Mouse (Mus musculus): ENCODE data around the gene Rsl1d1. TPM values are rescaled to one million over a fixed set of nuclear protein-coding genes. Genes with fewer than 3 reads are reported as not detected.
A peak's percentile ranks its signal among the peaks of the same experiment; 100 is the strongest.
"Not testable (repeated sequence)": the region's sequence is repeated elsewhere in the genome, so short reads cannot be mapped to it uniquely, and the experiment has no call there.

The Rsl1d1 gene
- polyA plus RNA-seq, 1 experiment from 2014 or later = 144 TPM

DNA sequence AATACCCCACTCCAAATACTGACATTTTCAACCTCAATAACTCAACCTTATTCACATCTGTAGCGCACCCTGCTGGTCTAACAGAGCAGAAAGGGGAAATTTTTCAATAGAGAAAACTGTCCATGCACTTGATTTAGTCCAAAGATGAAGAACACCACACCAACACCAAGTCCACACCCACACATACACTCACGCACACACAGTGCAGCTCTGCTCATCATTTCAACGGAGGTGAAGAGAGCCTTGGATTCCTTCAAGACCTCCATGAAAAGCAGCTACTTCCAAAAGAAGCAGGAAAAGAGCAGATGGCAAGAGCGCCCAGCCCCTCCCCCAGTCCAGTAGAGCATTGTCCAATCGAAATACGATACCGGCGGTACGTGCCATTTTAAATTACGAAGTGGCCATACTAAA is 28.5 kb downstream of the Rsl1d1 start:
- WGBS = 8% methylated on average over 10 of the region's 10 CpGs
- no peaks in the 10 kb centered on the region for H3K27me3 ChIP-seq (ENCODE audit: control insufficient read depth, insufficient read depth, low read length)
- H3K9me3 ChIP-seq (replicated peaks; ENCODE audit: control insufficient read depth, low read length) = peaks cover 5% of the 10 kb centered on the region
- H3K4me1 ChIP-seq (ENCODE audit: control insufficient read depth, insufficient read depth, low read length) = peaks cover 11% of the 10 kb centered on the region
- peak overlapping the region; percentile 92 for H3K9ac ChIP-seq (ENCODE audit: low read length)
- peak overlapping the region; percentile 55; the same call in 1 of the 2 replicates for H3K27ac ChIP-seq (ENCODE audit: low read length)
- no peak for ATAC-seq (replicated peaks; ENCODE audit: extremely low read depth, insufficient read depth, low FRiP score)
- H3K4me2 ChIP-seq (ENCODE audit: low read depth, low read length) = peak overlapping the region; percentile 80
- peak overlapping the region; percentile 94 for H3K4me3 ChIP-seq (ENCODE audit: low read length)
- H3K36me3 ChIP-seq (ENCODE audit: control insufficient read depth, insufficient read depth) = no peaks in the 10 kb centered on the region

- H3K9ac ChIP-seq (ENCODE audit: low read length) = no peak overlapping the region
- peaks cover 9% of the 10 kb centered on the region; the same call in 1 of the 2 replicates for H3K4me1 ChIP-seq (ENCODE audit: control insufficient read depth, insufficient read depth, low read length)
- no peak for ATAC-seq (replicated peaks; ENCODE audit: extremely low read depth, insufficient read depth, low FRiP score)
- H3K4me3 ChIP-seq (ENCODE audit: low read length) = no peak overlapping the region
- no peaks in the 10 kb centered on the region for H3K36me3 ChIP-seq (ENCODE audit: control insufficient read depth, insufficient read depth)
- 87% methylated on average over 6 of the region's 6 CpGs for WGBS
- no peaks in the 10 kb centered on the region for H3K9me3 ChIP-seq (replicated peaks; ENCODE audit: control insufficient read depth, low read length)
- H3K27ac ChIP-seq (ENCODE audit: low read length) = no peak overlapping the region
- H3K4me2 ChIP-seq (ENCODE audit: low read depth, low read length) = no peak overlapping the region
- H3K27me3 ChIP-seq (ENCODE audit: control insufficient read depth, insufficient read depth, low read length) = no peaks in the 10 kb centered on the region
Measured at GRCm38 (mm10) chr16:11171679-11172078, 31.5 kb downstream of the Rsl1d1 start.

- no peak overlapping the region for H3K4me2 ChIP-seq (ENCODE audit: low read depth, low read length)
- no peaks in the 10 kb centered on the region for H3K9me3 ChIP-seq (replicated peaks; ENCODE audit: control insufficient read depth, low read length)
- no peak overlapping the region for H3K27ac ChIP-seq (ENCODE audit: low read length)
- no peak overlapping the region for H3K4me3 ChIP-seq (ENCODE audit: low read length)
- 0 out of 2 replicates have a peak, but pooled peaks cover 3% of the 10 kb centered on the region for H3K4me1 ChIP-seq (ENCODE audit: control insufficient read depth, insufficient read depth, low read length)
- H3K27me3 ChIP-seq (ENCODE audit: control insufficient read depth, insufficient read depth, low read length) = no peaks in the 10 kb centered on the region
- no peak for ATAC-seq (replicated peaks; ENCODE audit: extremely low read depth, insufficient read depth, low FRiP score)
- H3K9ac ChIP-seq (ENCODE audit: low read length) = no peak overlapping the region
- peaks cover 14% of the 10 kb centered on the region for H3K36me3 ChIP-seq (ENCODE audit: control insufficient read depth, insufficient read depth)
- 73% methylated on average over 2 of the region's 2 CpGs for WGBS
Measured at GRCm38 (mm10) chr16:11166431-11166830, 36.7 kb downstream of the Rsl1d1 start.

DNA sequence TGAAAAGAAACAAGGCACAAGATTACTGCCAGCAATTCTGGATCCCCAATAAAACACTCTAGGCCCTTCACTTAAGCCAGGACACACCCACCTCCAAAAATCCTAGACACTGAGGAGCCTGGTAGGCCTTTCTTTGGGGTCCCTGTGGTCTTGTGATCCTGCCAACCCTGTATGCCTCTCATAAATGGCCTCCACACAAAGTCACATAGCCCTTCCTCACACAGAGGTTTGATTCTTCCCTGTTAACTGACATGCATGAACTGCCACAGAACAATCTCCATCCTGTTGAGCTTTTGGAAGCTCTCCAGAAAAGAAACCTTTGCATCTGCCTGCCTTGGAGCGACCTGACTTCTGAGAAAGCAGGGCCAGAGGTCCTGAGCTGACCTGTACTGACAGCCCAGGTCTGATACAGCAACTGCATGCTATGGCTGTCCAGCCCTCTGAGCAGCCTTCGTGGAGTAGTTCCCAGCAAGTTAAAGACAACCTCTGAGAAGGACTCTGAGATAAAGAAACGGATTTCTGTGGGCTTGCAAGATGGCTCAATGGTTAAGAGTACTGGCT is 38.4 kb downstream of the Rsl1d1 start:
- Histone ChIP-seq H3K9me3 (replicated peaks; ENCODE audit: control insufficient read depth, low read length) (no peaks in the 10 kb centered on the region), H3K27me3 (ENCODE audit: control insufficient read depth, insufficient read depth, low read length) (no peaks in the 10 kb centered on the region), H3K4me3 (ENCODE audit: low read length) (no peak overlapping the region), H3K27ac (ENCODE audit: low read length) (no peak overlapping the region), H3K36me3 (ENCODE audit: control insufficient read depth, insufficient read depth) (peaks cover 14% of the 10 kb centered on the region), H3K9ac (ENCODE audit: low read length) (no peak overlapping the region), H3K4me2 (ENCODE audit: low read depth, low read length) (no peak overlapping the region), H3K4me1 (ENCODE audit: control insufficient read depth, insufficient read depth, low read length) (0 out of 2 replicates have a peak, but pooled peaks cover 3% of the 10 kb centered on the region)
- ATAC-seq (replicated peaks; ENCODE audit: extremely low read depth, insufficient read depth, low FRiP score) = no peak
- WGBS = 59% methylated on average over 3 of the region's 3 CpGs

- not testable (repeated sequence) for H3K4me2 ChIP-seq (ENCODE audit: low read depth, low read length); H3K9me3 ChIP-seq (replicated peaks; ENCODE audit: control insufficient read depth, low read length); H3K27ac ChIP-seq (ENCODE audit: low read length); H3K4me1 ChIP-seq (ENCODE audit: control insufficient read depth, insufficient read depth, low read length); ATAC-seq (replicated peaks; ENCODE audit: extremely low read depth, insufficient read depth, low FRiP score); H3K4me3 ChIP-seq (ENCODE audit: low read length); H3K9ac ChIP-seq (ENCODE audit: low read length); H3K27me3 ChIP-seq (ENCODE audit: control insufficient read depth, insufficient read depth, low read length)
- WGBS = 28% methylated on average over 1 of the region's 3 CpGs
- H3K36me3 ChIP-seq (ENCODE audit: control insufficient read depth, insufficient read depth) = peaks cover 47% of the 10 kb centered on the region
Measured at GRCm38 (mm10) chr16:11157721-11158120, 45.4 kb downstream of the Rsl1d1 start.

GRCm38 (mm10) chr16:11154500-11154899 is 48.6 kb downstream of the Rsl1d1 start:
- Histone ChIP-seq H3K27ac (ENCODE audit: low read length) (no peak overlapping the region), H3K27me3 (ENCODE audit: control insufficient read depth, insufficient read depth, low read length) (no peaks in the 10 kb centered on the region), H3K4me2 (ENCODE audit: low read depth, low read length) (no peak overlapping the region), H3K9me3 (replicated peaks; ENCODE audit: control insufficient read depth, low read length) (no peaks in the 10 kb centered on the region), H3K36me3 (ENCODE audit: control insufficient read depth, insufficient read depth) (peaks cover 50% of the 10 kb centered on the region), H3K4me1 (ENCODE audit: control insufficient read depth, insufficient read depth, low read length) (no peaks in the 10 kb centered on the region), H3K4me3 (ENCODE audit: low read length) (no peak overlapping the region), H3K9ac (ENCODE audit: low read length) (no peak overlapping the region)
- ATAC-seq (replicated peaks; ENCODE audit: extremely low read depth, insufficient read depth, low FRiP score) = no peak

- not testable (repeated sequence) for H3K4me3 ChIP-seq (ENCODE audit: low read length); H3K27ac ChIP-seq (ENCODE audit: low read length); H3K9ac ChIP-seq (ENCODE audit: low read length); H3K9me3 ChIP-seq (replicated peaks; ENCODE audit: control insufficient read depth, low read length); H3K4me1 ChIP-seq (ENCODE audit: control insufficient read depth, insufficient read depth, low read length); ATAC-seq (replicated peaks; ENCODE audit: extremely low read depth, insufficient read depth, low FRiP score); H3K4me2 ChIP-seq (ENCODE audit: low read depth, low read length); H3K27me3 ChIP-seq (ENCODE audit: control insufficient read depth, insufficient read depth, low read length)
- WGBS = 20% methylated on average over 54 of the region's 56 CpGs
- peaks cover 44% of the 10 kb centered on the region for H3K36me3 ChIP-seq (ENCODE audit: control insufficient read depth, insufficient read depth)
Measured at GRCm38 (mm10) chr16:11143706-11144483, 59.2 kb downstream of the Rsl1d1 start.

Small RNA genes lying within 50 kb of the gene (microRNA-seq; reads per million reads assigned to microRNA genes)
- gene Gm23935 = 165 reads per million, percentile 58 among the genes with 10 or more reads in this experiment

Other genes with a start within 250 kb of the Rsl1d1 start
- 42.2 and 49.2 TPM in 2 replicates for gene Snn, start 142.4 kb downstream of the Rsl1d1 start, polyA plus RNA-seq (2015; fragmentation: Nextera tagmentation; extraction: Ambion mirVana)
- gene Litaf, start 137.2 kb downstream of the Rsl1d1 start, polyA plus RNA-seq (2015; fragmentation: Nextera tagmentation; extraction: Ambion mirVana) = 76.6 and 78.7 TPM in 2 replicates
- gene Txndc11, start 68.7 kb downstream of the Rsl1d1 start, polyA plus RNA-seq (2015; fragmentation: Nextera tagmentation; extraction: Ambion mirVana) = 28.6 and 29.6 TPM in 2 replicates
- 66.8 and 79.1 TPM in 2 replicates for gene Zc3h7a, start 26.9 kb downstream of the Rsl1d1 start, polyA plus RNA-seq (2015; fragmentation: Nextera tagmentation; extraction: Ambion mirVana)
- 42.6 and 45.4 TPM in 2 replicates for gene Gspt1, start 51.0 kb upstream of the Rsl1d1 start, polyA plus RNA-seq (2015; fragmentation: Nextera tagmentation; extraction: Ambion mirVana)
- not detected in 2 replicates for gene Tnfrsf17, start 110.5 kb upstream of the Rsl1d1 start, polyA plus RNA-seq (2015; fragmentation: Nextera tagmentation; extraction: Ambion mirVana)
- 7.2 and 8.2 TPM in 2 replicates for gene Snx29, start 119.6 kb upstream of the Rsl1d1 start, polyA plus RNA-seq (2015; fragmentation: Nextera tagmentation; extraction: Ambion mirVana)